In genomic region chr1:88839407-88839976, GRCm38 (mm10) we compare ENCODE assay signal across 10 mouse cellular contexts.
A peak's percentile ranks its signal among the peaks of the same experiment; 100 is the strongest.
DNase-seq lines count a peak whose midpoint lies in the region; ATAC-seq lines count a peak whose summit lies in the region.
"Had no signal": no experiment of that assay in that cellular context is flagged by ENCODE, and none has a peak within 500 bp of the region (broad histone marks: within the 10 kb centered on the region; RNA-seq: fewer than 3 reads in every experiment).

No protein-coding gene starts in this region.

- WGBS in forebrain, embryonic 10.5 days, result 5% methylated on average over 3 of the region's 3 CpGs
- 7% methylated on average over 3 of the region's 3 CpGs for WGBS in forebrain, embryonic 16.5 days
- WGBS in hindbrain, embryonic 11.5 days, result 11% methylated on average over 3 of the region's 3 CpGs
- WGBS in neural tube, embryonic 11.5 days, result 19% methylated on average over 3 of the region's 3 CpGs
- WGBS in heart, embryonic 11.5 days (ENCODE audit: insufficient replicate concordance), result 34% methylated on average over 3 of the region's 3 CpGs

- H3K4me2 ChIP-seq in forebrain, embryonic 16.5 days (ENCODE audit: low read length), result no peak overlapping the region
- H3K4me2 ChIP-seq in hindbrain, embryonic 11.5 days (replicated peaks; ENCODE audit: low read depth, low read length), result no peak overlapping the region
- H3K4me2 ChIP-seq in neural tube, embryonic 11.5 days (ENCODE audit: low read depth), result no peak overlapping the region
- H3K4me2 ChIP-seq in heart, embryonic 11.5 days, result no peak overlapping the region

- intact Hi-C loops in heart, postnatal 14 days (cut with DNase I), result no loop called here

- peaks cover 4% of the 10 kb centered on the region; the same call in 1 of the 2 replicates for H3K9me3 ChIP-seq in forebrain, embryonic 10.5 days
- peaks cover 3% of the 10 kb centered on the region; the same call in 1 of the 2 replicates for H3K9me3 ChIP-seq in forebrain, embryonic 16.5 days (ENCODE audit: control insufficient read depth, low read length)
- H3K9me3 ChIP-seq in hindbrain, embryonic 11.5 days (ENCODE audit: control insufficient read depth, low read length), result no peaks in the 10 kb centered on the region
- H3K9me3 ChIP-seq in neural tube, embryonic 11.5 days (ENCODE audit: control insufficient read depth, low read length), result no peaks in the 10 kb centered on the region
- no peaks in the 10 kb centered on the region for H3K9me3 ChIP-seq in heart, embryonic 11.5 days (replicated peaks; ENCODE audit: control insufficient read depth, low read length)

- peaks cover 39% of the 10 kb centered on the region for H3K4me1 ChIP-seq in forebrain, embryonic 10.5 days
- H3K4me1 ChIP-seq in forebrain, embryonic 16.5 days (replicated peaks; ENCODE audit: control insufficient read depth, insufficient read depth, low read length), result peaks cover 19% of the 10 kb centered on the region
- peaks cover 3% of the 10 kb centered on the region for H3K4me1 ChIP-seq in hindbrain, embryonic 11.5 days (replicated peaks; ENCODE audit: control insufficient read depth, insufficient read depth, low read length)
- peaks cover 19% of the 10 kb centered on the region for H3K4me1 ChIP-seq in neural tube, embryonic 11.5 days (ENCODE audit: control insufficient read depth, insufficient read depth, low read length)
- no peaks in the 10 kb centered on the region for H3K4me1 ChIP-seq in heart, embryonic 11.5 days (ENCODE audit: control insufficient read depth, insufficient read depth, low read length)

- H3K36me3 ChIP-seq in forebrain, embryonic 10.5 days (replicated peaks), result no peaks in the 10 kb centered on the region
- no peaks in the 10 kb centered on the region for H3K36me3 ChIP-seq in forebrain, embryonic 16.5 days (ENCODE audit: control insufficient read depth, insufficient read depth)
- no peaks in the 10 kb centered on the region for H3K36me3 ChIP-seq in hindbrain, embryonic 11.5 days (ENCODE audit: control insufficient read depth, insufficient read depth, low read length)
- H3K36me3 ChIP-seq in neural tube, embryonic 11.5 days (ENCODE audit: control insufficient read depth, insufficient read depth, low read length), result no peaks in the 10 kb centered on the region
- no peaks in the 10 kb centered on the region for H3K36me3 ChIP-seq in heart, embryonic 11.5 days (ENCODE audit: control insufficient read depth, insufficient read depth, low read length)

- peak overlapping the region; percentile 22; the same call in 1 of the 2 replicates for H3K4me3 ChIP-seq in forebrain, embryonic 10.5 days
- H3K4me3 ChIP-seq in forebrain, embryonic 16.5 days (replicated peaks; ENCODE audit: low read length), result no peak overlapping the region
- no peak overlapping the region for H3K4me3 ChIP-seq in hindbrain, embryonic 11.5 days (ENCODE audit: low read depth, low read length)
- H3K4me3 ChIP-seq in neural tube, embryonic 11.5 days (ENCODE audit: low read depth, low read length), result no peak overlapping the region
- H3K4me3 ChIP-seq in heart, embryonic 11.5 days (ENCODE audit: low read depth, low read length), result no peak overlapping the region

- H3K9ac ChIP-seq in forebrain, embryonic 16.5 days (replicated peaks; ENCODE audit: low read depth, low read length), result no peak overlapping the region
- H3K9ac ChIP-seq in hindbrain, embryonic 11.5 days (ENCODE audit: low read depth, low read length), result peak overlapping the region; percentile 7; the same call in 1 of the 2 replicates
- no peak overlapping the region for H3K9ac ChIP-seq in neural tube, embryonic 11.5 days (ENCODE audit: low read length)
- no peak overlapping the region for H3K9ac ChIP-seq in heart, embryonic 11.5 days (ENCODE audit: low read depth, low read length)

- no peaks in the 10 kb centered on the region for H3K27me3 ChIP-seq in forebrain, embryonic 10.5 days (ENCODE audit: poor library complexity, severe bottlenecking)
- H3K27me3 ChIP-seq in forebrain, embryonic 16.5 days (replicated peaks; ENCODE audit: control insufficient read depth, insufficient read depth, low read length), result no peaks in the 10 kb centered on the region
- no peaks in the 10 kb centered on the region for H3K27me3 ChIP-seq in hindbrain, embryonic 11.5 days (ENCODE audit: control insufficient read depth, insufficient read depth, low read length)
- H3K27me3 ChIP-seq in neural tube, embryonic 11.5 days (ENCODE audit: control insufficient read depth, insufficient read depth, low read length), result no peaks in the 10 kb centered on the region
- H3K27me3 ChIP-seq in heart, embryonic 11.5 days (ENCODE audit: control insufficient read depth, insufficient read depth, low read length), result no peaks in the 10 kb centered on the region

- DNase-seq in forebrain, embryonic 10.5 days (ENCODE audit: extremely low spot score, low spot score), result peak; percentile 24
- DNase-seq in cerebellum, adult 9-11 months, result peak; percentile 69
- DNase-seq in hindbrain, embryonic 11.5 days (ENCODE audit: low spot score), result peak; percentile 19
- peak; percentile 36 for DNase-seq in neural tube, embryonic 11.5 days (ENCODE audit: low spot score)
- DNase-seq in lung, postnatal 10 days, result no peak
- no peak for DNase-seq in heart, postnatal 14 days
- DNase-seq: liver; lung, postnatal 4 days had no signal

- no peak for ATAC-seq in forebrain, embryonic 16.5 days
- peak; percentile 21; the same call in 1 of the 2 replicates for ATAC-seq in hindbrain, embryonic 11.5 days (ENCODE audit: low FRiP score)
- ATAC-seq in neural tube, embryonic 11.5 days (ENCODE audit: insufficient read depth, low FRiP score, low TSS enrichment), result peak; percentile 32; the same call in 1 of the 2 replicates
- ATAC-seq in heart, embryonic 11.5 days (replicated peaks; ENCODE audit: insufficient number of reproducible peaks, low FRiP score, low TSS enrichment), result no peak

- peak overlapping the region; percentile 90 for H3K27ac ChIP-seq in forebrain, embryonic 10.5 days
- H3K27ac ChIP-seq in forebrain, embryonic 16.5 days (ENCODE audit: low read length), result no peak overlapping the region
- H3K27ac ChIP-seq in hindbrain, embryonic 11.5 days (ENCODE audit: low read depth, low read length), result peak overlapping the region; percentile 86
- peak overlapping the region; percentile 86 for H3K27ac ChIP-seq in neural tube, embryonic 11.5 days (ENCODE audit: low read depth, low read length)
- H3K27ac ChIP-seq in heart, embryonic 11.5 days (ENCODE audit: low read depth, low read length), result no peak overlapping the region

Comparison
In these comparisons a context has a peak if more than half of its experiments do, and no peak if none do; other contexts are left out.
1. H3K27ac ChIP-seq: peak in forebrain, embryonic 10.5 days (single experiment), hindbrain, embryonic 11.5 days (single experiment) and neural tube, embryonic 11.5 days (single experiment); none in forebrain, embryonic 16.5 days (single experiment) and heart, embryonic 11.5 days (single experiment).
2. DNase-seq: peak in forebrain, embryonic 10.5 days (single experiment), cerebellum, adult 9-11 months (single experiment), hindbrain, embryonic 11.5 days (single experiment) and neural tube, embryonic 11.5 days (single experiment); none in lung, postnatal 10 days (single experiment) and heart, postnatal 14 days (0 of 2).
3. ATAC-seq: peak in hindbrain, embryonic 11.5 days (single experiment) and neural tube, embryonic 11.5 days (single experiment); none in forebrain, embryonic 16.5 days (single experiment) and heart, embryonic 11.5 days (single experiment).